Mouse (Mus musculus): ENCODE data around the gene Acad12. TPM values are rescaled to one million over a fixed set of nuclear protein-coding genes. Genes with fewer than 3 reads are reported as not detected.

Gene Acad12
- polyA plus RNA-seq, 1 experiment from 2014 or later = 3.8 TPM

DNA sequence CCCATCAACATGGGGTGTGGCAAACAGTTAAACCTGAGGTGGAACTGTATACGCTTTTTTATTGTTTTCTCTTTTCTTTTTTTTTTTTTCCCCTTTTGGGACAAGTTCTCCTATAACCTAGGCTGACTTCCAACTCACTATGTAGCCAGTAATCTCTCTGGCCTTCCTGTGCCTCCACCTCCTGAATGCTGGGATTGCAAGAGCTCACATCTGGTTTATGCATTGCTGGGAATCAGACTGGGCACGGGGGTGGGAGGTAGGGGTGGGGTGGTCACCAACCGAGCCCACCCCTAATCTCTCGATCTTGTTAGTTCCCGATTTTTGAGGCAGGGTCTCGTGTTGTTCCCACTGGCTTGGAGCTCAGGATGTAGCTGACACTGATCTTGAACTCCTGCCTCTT, 28.8 kb downstream of the Acad12 start:
- peaks cover 11% of the 10 kb centered on the region for H3K4me1 ChIP-seq (replicated peaks; ENCODE audit: insufficient read depth, low read length)
- no peak overlapping the region for H3K4me2 ChIP-seq (ENCODE audit: low read length)
- H3K4me3 ChIP-seq (replicated peaks; ENCODE audit: low read depth, low read length) = no peak overlapping the region
- no peak overlapping the region for H3K27ac ChIP-seq
- DNase-seq (ENCODE audit: low spot score) = no peak
- H3K9ac ChIP-seq (ENCODE audit: low read depth, low read length) = no peak overlapping the region
- no peaks in the 10 kb centered on the region for H3K36me3 ChIP-seq (ENCODE audit: insufficient read depth, low read length)
- H3K9me3 ChIP-seq (replicated peaks; ENCODE audit: low read length) = no peaks in the 10 kb centered on the region
- TF ChIP-seq CTCF (IDR thresholded peaks at IDR 0.05; ENCODE audit: low read depth) = no peak
- H3K27me3 ChIP-seq (ENCODE audit: insufficient read depth, low read length) = no peaks in the 10 kb centered on the region
- no peak for ATAC-seq (replicated peaks; ENCODE audit: low FRiP score, low read depth)
- 88% methylated on average over 6 of the region's 6 CpGs for WGBS

DNA sequence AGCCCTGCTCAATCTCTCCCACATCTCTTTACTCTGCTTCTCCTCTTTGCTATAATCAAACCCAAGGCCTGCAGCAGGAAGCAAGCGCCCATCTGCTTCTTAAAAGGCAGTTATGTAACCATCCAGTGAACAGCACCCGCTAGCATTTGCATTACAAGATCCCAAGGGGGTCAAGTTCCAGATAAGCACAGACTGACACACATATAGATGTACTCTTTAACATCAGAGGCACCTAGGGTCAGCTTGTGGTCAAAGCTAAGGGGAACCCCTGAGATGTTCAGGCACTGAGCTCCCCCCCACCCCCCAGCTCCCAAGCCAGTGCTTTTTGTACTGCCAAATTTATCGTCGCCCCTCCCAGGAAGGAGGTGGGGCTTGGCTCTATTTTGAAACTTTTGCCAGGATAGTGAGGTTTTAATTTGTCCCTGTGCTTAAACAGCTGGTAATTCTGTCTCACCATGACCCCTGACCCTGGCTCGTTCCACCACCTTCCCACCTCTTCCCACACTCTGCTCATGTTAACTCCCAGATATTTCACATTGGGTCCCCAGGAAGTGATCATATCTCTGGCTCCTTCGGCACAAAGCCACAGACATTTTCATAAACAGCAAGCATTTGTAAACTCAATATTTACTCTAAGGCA, 32.2 kb downstream of the Acad12 start:
- ATAC-seq (replicated peaks; ENCODE audit: low FRiP score, low read depth) (no peak), DNase-seq (ENCODE audit: low spot score) (peak; percentile 39)
- H3K9me3 ChIP-seq (replicated peaks; ENCODE audit: low read length) = no peaks in the 10 kb centered on the region

DNA sequence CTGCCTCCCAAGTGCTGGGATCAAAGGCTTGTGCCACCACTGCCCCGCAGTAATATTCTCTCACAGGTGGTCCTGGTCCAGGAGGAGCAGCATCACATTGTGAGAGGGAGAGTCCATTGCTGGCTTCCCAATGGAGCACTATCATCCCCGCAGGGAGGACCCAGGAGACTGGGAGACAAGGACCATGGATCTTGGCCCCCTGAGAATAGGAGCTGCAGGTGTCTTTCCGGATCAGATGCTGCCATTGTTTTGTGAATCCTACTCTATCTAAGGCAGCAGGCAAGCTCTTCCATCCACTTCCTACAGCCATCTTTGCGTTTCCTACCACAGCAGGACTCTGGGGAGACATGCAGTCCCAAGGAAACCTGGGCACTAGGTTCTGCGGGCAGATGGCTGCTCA, 33.0 kb downstream of the Acad12 start:
- 91% methylated on average over 5 of the region's 5 CpGs for WGBS
- Histone ChIP-seq H3K9ac (ENCODE audit: low read depth, low read length) (no peak overlapping the region), H3K27ac (no peak overlapping the region), H3K9me3 (replicated peaks; ENCODE audit: low read length) (no peaks in the 10 kb centered on the region), H3K4me1 (replicated peaks; ENCODE audit: insufficient read depth, low read length) (peaks cover 4% of the 10 kb centered on the region; the same call in 1 of the 2 replicates), H3K4me2 (ENCODE audit: low read length) (no peak overlapping the region), H3K27me3 (ENCODE audit: insufficient read depth, low read length) (no peaks in the 10 kb centered on the region), H3K36me3 (ENCODE audit: insufficient read depth, low read length) (no peaks in the 10 kb centered on the region), H3K4me3 (replicated peaks; ENCODE audit: low read depth, low read length) (no peak overlapping the region)
- DNase-seq (ENCODE audit: low spot score) = no peak
- no peak for ATAC-seq (replicated peaks; ENCODE audit: low FRiP score, low read depth)
- TF ChIP-seq CTCF (IDR thresholded peaks at IDR 0.05; ENCODE audit: low read depth) = no peak

More for the DNA sequence above, 32.2 kb downstream of the Acad12 start:
- 49% methylated on average over 6 of the region's 6 CpGs for WGBS
- Histone ChIP-seq H3K4me2 (ENCODE audit: low read length) (no peak overlapping the region), H3K4me1 (replicated peaks; ENCODE audit: insufficient read depth, low read length) (peaks cover 4% of the 10 kb centered on the region; the same call in 1 of the 2 replicates), H3K27ac (0 out of 2 replicates have a peak overlapping the region, but pooled peaks have one; percentile 13), H3K9ac (ENCODE audit: low read depth, low read length) (no peak overlapping the region), H3K36me3 (ENCODE audit: insufficient read depth, low read length) (no peaks in the 10 kb centered on the region), H3K4me3 (replicated peaks; ENCODE audit: low read depth, low read length) (no peak overlapping the region), H3K27me3 (ENCODE audit: insufficient read depth, low read length) (no peaks in the 10 kb centered on the region)
- no peak for TF ChIP-seq CTCF (IDR thresholded peaks at IDR 0.05; ENCODE audit: low read depth)

DNA sequence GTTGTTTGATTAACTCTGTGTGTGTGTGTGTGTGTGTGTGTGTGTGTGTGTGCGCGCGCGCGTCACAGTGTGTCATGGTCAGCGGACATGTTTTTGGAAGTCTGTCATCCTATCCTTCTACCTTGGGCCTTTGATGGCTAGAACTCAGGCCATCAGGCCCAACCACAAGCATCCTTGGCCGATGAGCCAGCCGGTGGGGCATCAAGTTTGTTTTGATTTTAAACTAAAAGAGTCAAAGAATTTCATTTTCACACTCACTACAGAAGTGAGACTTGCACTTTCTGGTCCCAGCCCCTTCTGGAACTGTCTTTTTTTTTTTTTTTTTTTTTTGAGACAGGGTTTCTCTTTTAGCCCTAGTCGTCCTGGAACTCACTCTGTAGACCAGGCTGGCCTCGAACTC, 33.7 kb downstream of the Acad12 start:
- ATAC-seq (replicated peaks; ENCODE audit: low FRiP score, low read depth) = no peak
- TF ChIP-seq CTCF (IDR thresholded peaks at IDR 0.05; ENCODE audit: low read depth) = no peak
- H3K9me3 ChIP-seq (replicated peaks; ENCODE audit: low read length) = no peaks in the 10 kb centered on the region
- H3K4me1 ChIP-seq (replicated peaks; ENCODE audit: insufficient read depth, low read length) = peaks cover 4% of the 10 kb centered on the region; the same call in 1 of the 2 replicates
- no peak overlapping the region for H3K4me2 ChIP-seq (ENCODE audit: low read length)
- 95% methylated on average over 10 of the region's 10 CpGs for WGBS
- H3K9ac ChIP-seq (ENCODE audit: low read depth, low read length) = no peak overlapping the region
- no peaks in the 10 kb centered on the region for H3K27me3 ChIP-seq (ENCODE audit: insufficient read depth, low read length)
- DNase-seq (ENCODE audit: low spot score) = no peak
- H3K36me3 ChIP-seq (ENCODE audit: insufficient read depth, low read length) = no peaks in the 10 kb centered on the region
- H3K4me3 ChIP-seq (replicated peaks; ENCODE audit: low read depth, low read length) = no peak overlapping the region
- H3K27ac ChIP-seq = no peak overlapping the region

DNA sequence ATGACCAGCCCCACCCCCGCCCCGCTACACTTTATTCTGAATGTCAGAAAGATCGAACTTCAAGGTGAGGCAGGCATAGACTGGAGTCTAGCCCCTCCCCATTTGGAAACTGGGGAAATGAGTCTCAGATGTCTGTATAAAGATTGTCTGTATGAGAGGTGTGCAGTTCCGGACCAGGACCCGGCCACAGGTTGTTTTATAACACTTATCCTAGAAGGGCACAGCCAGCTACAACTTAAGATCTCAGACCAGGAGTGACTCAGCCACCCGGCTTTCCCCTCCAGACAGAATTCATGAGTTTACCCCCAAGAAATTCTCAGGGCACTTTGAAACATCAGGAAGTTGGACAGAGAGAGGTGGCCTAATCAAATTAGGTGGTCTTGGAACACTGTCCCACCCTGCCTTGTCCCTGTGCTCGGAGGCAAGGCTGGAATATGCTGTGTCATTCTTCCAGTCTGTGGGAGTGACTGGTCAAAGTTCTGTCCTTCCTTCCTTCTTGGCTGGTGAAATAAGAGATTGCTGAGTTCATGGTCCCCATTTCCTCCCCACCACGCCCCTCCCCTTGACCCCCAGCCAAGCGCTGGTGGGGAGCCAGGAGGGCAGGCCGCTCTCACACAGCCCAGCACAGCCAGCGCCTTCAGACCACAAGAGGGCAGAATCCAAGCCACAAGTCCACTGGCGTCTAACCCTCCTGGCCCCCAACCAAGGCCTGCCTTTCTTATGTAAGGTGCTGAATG, 34.8 kb downstream of the Acad12 start:
- peaks cover 5% of the 10 kb centered on the region; the same call in 1 of the 2 replicates for H3K36me3 ChIP-seq (ENCODE audit: insufficient read depth, low read length)
- no peak overlapping the region for H3K4me3 ChIP-seq (replicated peaks; ENCODE audit: low read depth, low read length)
- ATAC-seq (replicated peaks; ENCODE audit: low FRiP score, low read depth) = peak; percentile 91
- no peak overlapping the region for H3K4me2 ChIP-seq (ENCODE audit: low read length)
- no peaks in the 10 kb centered on the region for H3K27me3 ChIP-seq (ENCODE audit: insufficient read depth, low read length)
- peaks cover 4% of the 10 kb centered on the region; the same call in 1 of the 2 replicates for H3K4me1 ChIP-seq (replicated peaks; ENCODE audit: insufficient read depth, low read length)
- no peaks in the 10 kb centered on the region for H3K9me3 ChIP-seq (replicated peaks; ENCODE audit: low read length)
- DNase-seq (ENCODE audit: low spot score) = peak; percentile 90
- peak; percentile 81 for TF ChIP-seq CTCF (IDR thresholded peaks at IDR 0.05; ENCODE audit: low read depth)
- no peak overlapping the region for H3K9ac ChIP-seq (ENCODE audit: low read depth, low read length)
- WGBS = 44% methylated on average over 12 of the region's 12 CpGs
- peak overlapping the region; percentile 77 for H3K27ac ChIP-seq

DNA sequence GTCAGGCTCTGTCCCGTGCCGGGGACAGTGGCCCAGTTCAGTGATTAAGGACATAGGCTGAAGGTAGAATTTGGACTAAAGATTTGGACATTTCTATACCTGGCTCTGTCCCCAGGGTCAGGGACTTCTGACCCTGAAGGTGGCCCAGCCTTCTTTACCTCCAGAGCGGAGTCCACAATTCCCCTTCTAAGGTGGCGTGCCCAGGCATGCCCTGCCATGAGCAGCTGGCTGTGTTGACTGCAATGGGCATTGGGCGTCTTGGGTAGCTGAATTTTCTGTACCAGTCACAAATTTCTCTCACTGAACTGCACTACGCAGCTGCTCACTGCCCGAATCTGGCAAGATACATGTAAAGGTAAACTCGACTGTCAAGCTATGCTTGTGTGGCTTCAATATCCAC, 36.8 kb downstream of the Acad12 start:
- ATAC-seq (replicated peaks; ENCODE audit: low FRiP score, low read depth) (no peak), DNase-seq (ENCODE audit: low spot score) (no peak)
- Histone ChIP-seq H3K9ac (ENCODE audit: low read depth, low read length) (no peak overlapping the region), H3K27me3 (ENCODE audit: insufficient read depth, low read length) (no peaks in the 10 kb centered on the region), H3K27ac (no peak overlapping the region), H3K36me3 (ENCODE audit: insufficient read depth, low read length) (peaks cover 10% of the 10 kb centered on the region; the same call in 1 of the 2 replicates), H3K4me3 (replicated peaks; ENCODE audit: low read depth, low read length) (no peak overlapping the region), H3K4me2 (ENCODE audit: low read length) (no peak overlapping the region), H3K9me3 (replicated peaks; ENCODE audit: low read length) (no peaks in the 10 kb centered on the region), H3K4me1 (replicated peaks; ENCODE audit: insufficient read depth, low read length) (peaks cover 4% of the 10 kb centered on the region; the same call in 1 of the 2 replicates)
- TF ChIP-seq CTCF (IDR thresholded peaks at IDR 0.05; ENCODE audit: low read depth) = no peak
- WGBS = 92% methylated on average over 8 of the region's 8 CpGs

All from kidney, postnatal 0 days (tissue).